Mouse (Mus musculus) brain, embryonic 14.5 days (tissue): ENCODE measurements around the gene Abtb1.
A peak's percentile ranks its signal among the peaks of the same experiment; 100 is the strongest.

Experiments
- CTCF ChIP-seq: fragments of 200-500 bp; IDR thresholded peaks from 2 replicates; pipeline ENCODE4 v1.5.1; 2012; ENCODE audit warnings: inconsistent platforms, mild to moderate bottlenecking, moderate library complexity, borderline replicate concordance; ENCODE audit not compliant: insufficient read depth, insufficient read length; ENCODE audit errors: extremely low read depth
- POLR2A ChIP-seq: fragments of 200-500 bp; IDR thresholded peaks from 2 replicates; pipeline ENCODE4 v1.6.1; 2012; ENCODE audit warnings: mild to moderate bottlenecking, inconsistent platforms, borderline replicate concordance; ENCODE audit not compliant: poor library complexity, insufficient read depth, insufficient read length, severe bottlenecking; ENCODE audit errors: extremely low read depth

DNA sequence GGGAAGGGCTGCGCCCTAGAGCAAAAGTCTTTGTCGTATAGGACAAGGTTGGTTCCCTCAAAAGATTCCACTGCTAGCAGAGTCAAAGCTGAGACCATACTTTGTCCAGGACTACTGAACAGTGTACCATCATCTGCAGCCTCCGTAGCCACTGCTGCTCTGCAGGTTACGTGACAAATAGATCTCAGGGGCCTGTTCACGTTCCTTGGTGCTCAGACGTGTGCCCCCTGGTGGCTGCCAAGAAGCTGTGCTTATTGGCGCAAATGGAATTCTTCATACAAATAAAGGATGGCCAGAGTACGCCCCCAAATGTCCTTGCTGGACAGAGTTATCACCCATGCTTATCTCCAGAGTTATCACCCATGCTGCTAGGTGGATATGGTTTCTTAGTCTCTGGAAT lies 10.3 kb downstream of the Abtb1 start:
- TF ChIP-seq CTCF (peak; percentile 93), POLR2A (no peak)
